Mouse (Mus musculus): ENCODE data around the gene Ptprm.

- TF ChIP-seq POLR2A (IDR thresholded peaks at IDR 0.05; ENCODE audit: control insufficient read depth, extremely low read depth, insufficient read depth, low read length, poor library complexity), result no peak
- no peak for TF ChIP-seq CTCF (IDR thresholded peaks at IDR 0.05; ENCODE audit: borderline replicate concordance, control insufficient read depth, extremely low read depth, insufficient read depth, low read length, poor library complexity)
Measured at GRCm38 (mm10) chr17:67252992-67253391, 101.3 kb downstream of the Ptprm start.

Data from thymus, adult 2 months (tissue).